Mouse (Mus musculus) cerebellum, adult 9-10 months (tissue): ENCODE data around the gene Mon1a.

Source experiments
- DNase-seq: peaks from one replicate; pipeline ENCODE4 v3.0.0; 2022

Gene Mon1a

GRCm38 (mm10) chr9:107950460-107951355, 62.8 kb downstream of the Mon1a start:
- DNase-seq, result peak; percentile 90
